Mouse (Mus musculus): ENCODE results near the gene Fam57b. TPM values are rescaled to one million over a fixed set of nuclear protein-coding genes. Genes with fewer than 3 reads are reported as not detected.

The Fam57b gene
- total and polyA plus RNA-seq, 3 experiments = 0.30 TPM; not detected in 2

GRCm38 (mm10) chr7:126754866-126755265, 42.6 kb upstream of the Fam57b start:
- Histone ChIP-seq H3K27ac (ENCODE audit: insufficient read depth, low read depth) (no peak overlapping the region), H3K4me2 (ENCODE audit: insufficient read depth, low read depth, poor library complexity, severe bottlenecking) (peak overlapping the region; percentile 47), H3K79me2 (replicated peaks; ENCODE audit: control insufficient read depth, extremely low read depth, insufficient read depth, poor library complexity, severe bottlenecking) (no peaks in the 10 kb centered on the region), H3K9ac (ENCODE audit: insufficient read depth, low read depth) (peak overlapping the region; percentile 7; the same call in 1 of the 2 replicates), H3K4me1 (ENCODE audit: control insufficient read depth in 1 of 2, insufficient read depth in 2 of 2) (peaks cover 2 to 19% of the 10 kb centered on the region in 2 experiments; a peak in 3 of 4 replicates), H3K27me3 (replicated peaks) (no peaks in the 10 kb centered on the region), H3K36me3 (replicated peaks in 1 of 2; ENCODE audit: control insufficient read depth in 1 of 2, insufficient read depth in 1 of 2, low read length in 1 of 2) (no peaks in the 10 kb centered on the region), H3K9me3 (replicated peaks; ENCODE audit: low read length) (peaks cover 2% of the 10 kb centered on the region), H3K4me3 (replicated peaks in 1 of 3; ENCODE audit: low read depth in 2 of 3, low read length in 2 of 3, poor library complexity in 1 of 3) (no peak overlapping the region)
- dilution Hi-C loops (cut with MboI; ENCODE audit: extremely low pct_ligation_motif_present, extremely low pct_unique_long_range_greater_than_20kb, low sequenced_read_pairs) = no loop called here
- in situ Hi-C loops (cut with MboI; ENCODE audit: low pct_ligation_motif_present, low pct_unique_long_range_greater_than_20kb, low sequenced_read_pairs) = no loop called here
- TF ChIP-seq E2F4 (IDR thresholded peaks at IDR 0.05; ENCODE audit: insufficient replicate concordance, low read depth, low read length) = no peak
- peak; percentile 65 for TF ChIP-seq RAD21 (IDR thresholded peaks at IDR 0.05; ENCODE audit: low read depth, low read length)
- TF ChIP-seq ZKSCAN1 (IDR thresholded peaks at IDR 0.05; ENCODE audit: borderline replicate concordance, low read depth, low read length) = no peak
- TF ChIP-seq TCF12 (IDR thresholded peaks at IDR 0.05; ENCODE audit: low read depth, low read length) = no peak
- TF ChIP-seq USF2 (conservative IDR thresholded peaks at IDR 0.05; ENCODE audit: low read depth, low read length) = no peak
- no peak for TF ChIP-seq CHD1 (IDR thresholded peaks at IDR 0.05; ENCODE audit: low read depth, low read length)
- TF ChIP-seq MXI1 (IDR thresholded peaks at IDR 0.05; ENCODE audit: low read depth, low read length) = no peak
- no peak for TF ChIP-seq ZMIZ1 (IDR thresholded peaks at IDR 0.05; ENCODE audit: low read depth, low read length)
- TF ChIP-seq ETS1 (conservative IDR thresholded peaks at IDR 0.05; ENCODE audit: low read depth, low read length) = no peak
- TF ChIP-seq SIN3A (IDR thresholded peaks at IDR 0.05; ENCODE audit: low read length) = no peak
- TF ChIP-seq GABPA (IDR thresholded peaks at IDR 0.05; ENCODE audit: insufficient replicate concordance, low read depth, low read length) = no peak
- TF ChIP-seq CHD2 (IDR thresholded peaks at IDR 0.05; ENCODE audit: low read length) = no peak
- TF ChIP-seq JUND (conservative IDR thresholded peaks at IDR 0.05; ENCODE audit: low read depth, low read length) = no peak
- no peak for TF ChIP-seq EP300 (IDR thresholded peaks at IDR 0.05; ENCODE audit: low read length)
- no peak for TF ChIP-seq UBTF (IDR thresholded peaks at IDR 0.05; ENCODE audit: low read depth, low read length)
- no peak for TF ChIP-seq MEF2A (IDR thresholded peaks at IDR 0.05; ENCODE audit: borderline replicate concordance, low read depth, low read length)
- no peak for TF ChIP-seq BHLHE40 (IDR thresholded peaks at IDR 0.05; ENCODE audit: low read depth, low read length)
- TF ChIP-seq HCFC1 (IDR thresholded peaks at IDR 0.05; ENCODE audit: low read depth, low read length) = no peak
- no peak for TF ChIP-seq USF1 (IDR thresholded peaks at IDR 0.05; ENCODE audit: low read depth, low read length)
- TF ChIP-seq ELF1 (IDR thresholded peaks at IDR 0.05; ENCODE audit: low read depth, low read length) = peak; percentile 33; the same call in 1 of the 2 replicates
- TF ChIP-seq NELFE (IDR thresholded peaks at IDR 0.05; ENCODE audit: low read depth, low read length) = 0 out of 2 replicates have a peak, but pooled peaks have one; percentile 20
- no peak for TF ChIP-seq TBP (conservative IDR thresholded peaks at IDR 0.05; ENCODE audit: low read depth, low read length)
- TF ChIP-seq ZC3H11A (IDR thresholded peaks at IDR 0.05; ENCODE audit: low read depth, low read length) = no peak
- TF ChIP-seq MAZ (IDR thresholded peaks at IDR 0.05; ENCODE audit: low read depth, low read length) = 0 out of 2 replicates have a peak, but pooled peaks have one; percentile 53
- TF ChIP-seq RCOR1 (conservative IDR thresholded peaks at IDR 0.05; ENCODE audit: low read depth, low read length) = no peak
- TF ChIP-seq CTCF (conservative IDR thresholded peaks at IDR 0.05 in 1 of 2, IDR thresholded peaks at IDR 0.05 in 1 of 2; ENCODE audit: low read depth in 2 of 2, low read length in 2 of 2) = peak; percentile 82 to 83
- TF ChIP-seq POLR2A (IDR thresholded peaks at IDR 0.05; ENCODE audit: low read depth, low read length) = 0 out of 2 replicates have a peak, but pooled peaks have one; percentile 25
- no peak for TF ChIP-seq NRF1 (IDR thresholded peaks at IDR 0.05; ENCODE audit: low read depth, low read length)
- TF ChIP-seq MAFK (IDR thresholded peaks at IDR 0.05; ENCODE audit: insufficient replicate concordance, low read length) = no peak
- TF ChIP-seq MYC (IDR thresholded peaks at IDR 0.05; ENCODE audit: low read depth, low read length) = 0 out of 2 replicates have a peak, but pooled peaks have one; percentile 24
- TF ChIP-seq JUN (IDR thresholded peaks at IDR 0.05; ENCODE audit: insufficient read depth, low read depth, low read length) = no peak
- TF ChIP-seq SMC3 (IDR thresholded peaks at IDR 0.05; ENCODE audit: low read depth, low read length) = peak; percentile 72
- no peak for TF ChIP-seq POLR2AphosphoS2 (IDR thresholded peaks at IDR 0.05; ENCODE audit: low read depth, low read length)
- no peak for TF ChIP-seq ZNF384 (IDR thresholded peaks at IDR 0.05; ENCODE audit: low read depth, low read length)
- peak; percentile 62 for DNase-seq (ENCODE audit: extremely low read depth)
